Mouse (Mus musculus) ES-Bruce4 (cell line): ENCODE results near the gene Ptdss2.

Experiments
- CTCF ChIP-seq: IDR thresholded peaks from one replicate; pipeline ENCODE4 v1.8.1; 2011; ENCODE audit warnings: low read depth, low read length
- EP300 ChIP-seq: IDR thresholded peaks from 2 replicates; pipeline ENCODE4 v1.6.1; 2011; ENCODE audit warnings: low read depth, low read length; ENCODE audit not compliant: insufficient read depth
- POLR2A ChIP-seq: IDR thresholded peaks from one replicate; pipeline ENCODE4 v1.8.1; 2011; ENCODE audit warnings: low read length; ENCODE audit not compliant: insufficient read depth

- TF ChIP-seq CTCF, result no peak
- TF ChIP-seq POLR2A, result peak; percentile 82
- TF ChIP-seq EP300, result no peak
These were observed 71.8 kb downstream of the Ptdss2 start, which contains the start of the genes Hras and Lrrc56 for GRCm38 (mm10) chr7:141193948-141194347.
